Mouse (Mus musculus): Measurements from ENCODE around the gene U2af1. TPM values are rescaled to one million over a fixed set of nuclear protein-coding genes. Genes with fewer than 3 reads are reported as not detected.
"Not testable (repeated sequence)": the region's sequence is repeated elsewhere in the genome, so short reads cannot be mapped to it uniquely, and the experiment has no call there.

U2af1 gene
- total RNA-seq, 2 experiments from 2014 or later: 111 TPM

DNA sequence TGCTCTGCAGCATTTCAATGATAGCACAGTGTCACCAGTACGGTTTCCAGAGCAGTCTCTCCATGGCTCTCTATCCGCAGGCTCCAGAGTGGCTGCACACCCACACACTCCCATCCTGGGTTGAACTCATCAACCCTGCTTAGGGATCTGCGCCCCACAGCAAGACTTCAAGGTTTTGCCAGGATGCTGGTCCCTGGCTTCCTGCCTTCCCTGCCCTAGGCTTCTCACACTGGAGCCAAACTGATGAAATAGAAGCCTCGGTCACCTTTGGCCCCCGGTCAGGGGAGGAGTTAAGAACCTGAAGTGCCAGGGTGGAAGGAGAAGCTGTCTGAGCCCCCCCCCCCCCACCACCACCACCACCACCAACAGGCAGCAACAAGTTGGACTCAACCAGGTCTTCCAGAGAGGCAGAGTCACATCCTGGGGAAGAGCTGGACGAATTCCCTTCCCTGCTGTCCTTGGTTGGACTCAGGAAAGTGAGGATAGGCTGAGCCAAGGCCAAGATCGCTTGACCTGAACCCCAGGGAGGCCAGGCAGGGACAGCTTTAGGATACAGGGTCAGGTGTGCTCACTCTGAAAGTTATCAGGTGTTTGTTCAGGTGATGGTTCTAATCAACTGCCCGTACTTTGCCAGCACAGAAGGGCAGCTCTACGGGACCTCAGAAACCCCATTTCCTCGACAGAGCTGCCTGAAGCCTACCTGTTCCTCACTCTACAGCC lies 27.5 kb downstream of the U2af1 start:
- intact Hi-C loops (cut with DNase I): no loop called here
- DNase-seq: no peak

DNA sequence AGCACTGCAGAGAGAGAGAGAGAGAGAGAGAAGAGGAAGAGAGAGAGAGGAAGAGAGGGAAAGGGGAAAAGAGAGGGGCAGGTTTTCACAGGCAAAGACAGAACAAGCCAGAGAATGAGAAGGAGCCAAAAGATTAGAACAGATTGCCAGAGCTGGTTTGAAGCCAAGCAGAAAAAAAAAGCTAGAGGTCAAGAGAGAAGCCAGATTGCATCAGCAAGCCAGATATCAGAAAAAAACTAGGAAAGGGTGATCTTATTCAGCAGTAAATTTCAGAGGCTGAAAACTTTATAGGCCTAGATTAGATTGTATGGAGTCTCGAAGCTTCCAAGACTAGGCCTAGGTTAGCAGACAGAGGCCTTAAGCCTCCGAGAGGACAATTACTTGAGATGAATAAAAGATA lies 30.7 kb downstream of the U2af1 start:
- no peak for DNase-seq
- intact Hi-C loops (cut with DNase I): no loop called here

DNA sequence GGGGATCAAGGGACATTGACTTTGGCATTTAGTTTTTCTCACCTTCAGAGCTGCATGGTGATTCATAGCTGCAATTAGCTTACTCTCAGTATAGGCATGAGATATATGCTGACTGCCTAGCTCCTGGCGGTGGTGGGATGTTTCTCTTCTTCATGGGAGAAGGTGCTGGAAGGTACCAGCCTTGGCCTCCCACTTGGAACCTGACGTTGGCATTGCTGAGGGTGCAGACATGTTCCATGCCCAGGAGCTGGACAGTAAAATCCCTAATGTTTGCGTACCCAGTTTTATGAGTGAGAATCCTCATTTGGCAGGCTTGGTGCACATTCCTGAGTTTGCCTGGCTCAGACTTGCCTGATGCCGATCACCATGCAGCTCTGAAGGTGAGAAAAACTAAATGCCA lies 35.6 kb downstream of the U2af1 start:
- no peak for DNase-seq
- intact Hi-C loops (cut with DNase I): no loop called here

DNA sequence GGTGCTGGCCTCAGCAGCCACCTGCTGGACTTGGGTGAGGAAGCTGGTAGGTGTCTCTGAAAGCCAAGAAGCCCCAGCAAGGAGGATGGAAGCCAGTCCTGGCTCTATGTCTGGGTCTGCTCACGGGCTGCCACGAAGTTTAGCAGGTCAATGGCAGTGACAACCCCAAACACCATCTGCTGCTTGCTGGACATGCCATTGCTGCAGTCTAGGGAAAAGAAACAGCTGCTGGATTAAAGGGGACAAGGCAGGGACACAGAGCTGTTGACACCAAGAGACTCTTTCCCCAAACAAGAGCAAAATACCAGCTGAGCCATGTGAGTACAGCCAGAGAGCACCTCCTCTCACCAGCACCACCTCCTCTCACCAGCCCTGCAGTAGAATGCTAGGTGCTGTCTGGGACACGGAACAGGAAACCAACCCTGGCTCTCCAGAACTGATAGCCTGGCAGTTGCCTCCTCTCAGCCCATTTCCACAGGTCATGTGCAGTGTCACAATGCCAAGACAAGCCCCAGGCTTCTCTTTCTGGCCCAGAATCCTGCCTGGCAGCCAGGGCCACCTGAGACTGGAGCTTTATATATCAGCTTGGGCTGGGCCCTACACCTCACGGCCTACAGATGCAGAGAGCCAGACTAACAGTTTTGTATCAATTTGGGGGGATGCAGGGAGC lies 45.5 kb downstream of the U2af1 start:
- DNase-seq: peak; percentile 68 to 71
- intact Hi-C loops (cut with DNase I): no loop called here

DNA sequence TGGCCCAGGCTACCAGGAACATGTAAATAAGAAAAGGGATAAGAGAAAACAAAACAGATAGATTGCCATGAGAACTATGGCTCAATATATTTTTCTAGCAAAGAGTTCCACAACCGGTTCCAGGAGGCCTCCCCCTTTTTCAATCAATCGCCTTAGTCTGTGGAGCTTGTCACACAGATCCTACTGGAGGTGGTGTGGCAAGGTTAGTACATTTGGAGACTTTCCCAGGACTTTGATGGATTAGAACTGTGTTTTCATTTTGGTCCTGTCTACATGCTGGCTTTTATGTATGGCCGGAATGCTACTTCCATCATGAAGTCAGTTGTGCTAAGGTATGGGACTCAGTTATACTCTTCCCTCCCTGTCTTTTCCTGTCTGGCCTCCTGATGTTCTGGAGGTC lies 48.8 kb downstream of the U2af1 start:
- DNase-seq: no peak
- intact Hi-C loops (cut with DNase I): no loop called here

DNA sequence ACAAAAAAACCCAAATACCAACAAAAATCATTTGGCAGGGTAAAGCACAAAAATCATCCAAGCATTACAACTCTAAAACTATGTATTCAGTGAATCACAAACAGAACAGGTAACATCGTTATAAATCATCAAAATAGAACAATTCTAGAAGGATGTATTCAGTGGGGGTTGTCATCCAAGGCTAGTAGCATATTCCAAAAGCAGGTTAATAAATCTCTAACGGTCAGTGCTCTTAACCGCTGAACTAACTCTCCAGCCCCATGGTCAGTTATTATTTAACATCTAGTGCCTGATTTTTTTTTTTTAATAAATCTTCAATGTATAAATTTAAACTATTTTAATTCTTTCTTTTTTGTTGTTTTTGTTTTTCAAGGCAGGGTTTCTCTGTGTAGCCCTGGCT lies 49.5 kb downstream of the U2af1 start:
- intact Hi-C loops (cut with DNase I); DNase-seq: not testable (repeated sequence)

DNA sequence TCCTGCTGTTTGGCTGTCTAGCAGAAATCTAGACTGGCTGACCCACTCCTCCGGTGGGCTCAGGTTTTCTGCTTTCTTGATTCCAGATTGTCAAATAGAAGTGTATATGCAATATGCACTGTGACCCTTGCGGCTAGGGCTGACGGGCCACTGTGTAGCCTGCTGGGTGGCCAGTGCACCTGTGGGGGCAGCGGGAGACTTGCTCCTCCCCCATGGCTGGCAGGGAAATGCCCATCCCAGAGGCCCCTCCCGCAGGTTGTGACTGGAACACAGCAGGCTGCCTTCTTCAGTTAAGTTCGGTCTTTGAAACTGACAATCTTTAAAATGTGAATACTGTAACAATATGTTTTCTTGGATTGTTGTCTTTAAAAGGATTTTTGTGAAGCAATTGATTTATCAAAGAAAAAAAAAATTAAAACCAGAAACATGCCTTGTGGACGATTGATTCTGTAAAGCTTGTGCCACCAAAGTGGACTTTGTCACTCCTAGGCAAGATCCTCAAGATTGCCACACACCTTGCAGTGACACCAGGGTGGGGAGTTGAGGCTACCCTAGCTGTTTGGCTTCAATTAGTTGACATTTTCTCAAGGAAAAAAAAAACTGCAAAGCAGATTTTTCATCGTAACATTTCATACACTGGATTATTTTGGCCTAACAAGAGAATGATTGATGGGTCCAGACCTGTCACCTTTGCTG lies 51.3 kb downstream of the U2af1 start:
- DNase-seq: no peak
- intact Hi-C loops (cut with DNase I): no loop called here

DNA sequence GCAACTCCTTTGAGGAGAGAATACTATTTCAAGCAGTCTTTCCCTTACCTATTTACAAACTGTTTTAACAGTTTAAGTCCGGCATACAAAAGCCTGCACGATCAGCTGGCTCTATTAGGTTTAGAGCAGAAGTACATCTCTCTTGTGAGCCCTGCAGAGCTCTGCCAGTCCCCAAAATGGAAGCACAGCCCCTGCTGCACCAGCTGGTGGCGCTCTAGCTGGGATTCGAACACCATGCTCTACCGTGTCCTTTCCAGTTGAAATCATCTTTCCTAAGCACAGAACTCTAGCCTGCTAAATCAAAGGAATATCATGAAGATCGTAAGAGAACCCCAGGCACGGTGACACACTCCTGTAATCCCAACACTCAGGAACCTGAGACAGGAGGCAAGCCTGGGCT lies 52.3 kb downstream of the U2af1 start:
- intact Hi-C loops (cut with DNase I): no loop called here
- no peak for DNase-seq

DNA sequence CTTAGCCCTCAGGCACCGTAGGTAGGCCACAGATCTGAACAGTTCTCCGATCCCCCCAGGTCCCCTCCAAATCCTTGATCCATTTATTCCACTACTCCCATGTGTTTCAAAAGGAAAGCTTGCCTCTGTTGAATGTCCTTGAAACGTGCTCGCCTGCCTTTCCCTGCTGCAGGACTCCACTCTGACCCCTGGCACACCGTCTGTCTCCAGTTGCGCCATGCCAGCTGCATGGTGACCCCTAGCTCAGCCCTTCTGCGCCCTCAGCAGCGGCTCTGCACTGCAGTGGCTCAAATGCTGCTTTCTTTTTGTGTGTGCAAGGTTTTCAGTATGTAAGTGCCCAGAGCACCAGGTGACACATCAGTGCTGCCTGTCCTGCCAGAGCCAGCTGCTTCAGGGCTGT lies 60.1 kb downstream of the U2af1 start:
- no peak for DNase-seq
- intact Hi-C loops (cut with DNase I): no loop called here

DNA sequence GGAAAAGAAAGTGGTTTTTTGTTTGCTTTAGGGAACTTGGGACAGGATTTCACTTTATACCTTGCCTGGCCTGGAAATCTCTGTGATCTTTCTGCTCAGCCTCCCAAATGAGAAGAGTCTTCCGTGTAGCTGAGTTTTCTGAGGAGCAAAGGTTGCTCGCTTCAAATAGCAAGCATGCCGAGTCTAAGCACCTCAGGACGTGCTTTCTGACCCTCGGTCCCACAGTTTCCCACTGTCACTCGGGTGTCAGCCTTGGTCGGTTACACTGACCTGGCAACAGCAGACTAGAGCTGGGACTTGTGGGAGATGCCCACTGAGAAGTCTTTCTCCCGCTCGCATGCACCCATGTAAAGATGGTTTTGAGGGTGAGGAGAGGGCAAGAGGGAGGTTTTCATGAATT lies 60.7 kb downstream of the U2af1 start:
- no peak for DNase-seq
- intact Hi-C loops (cut with DNase I): no loop called here

Other genes with a start within 250 kb of the U2af1 start
- gene Wdr4, start 138.9 kb downstream of the U2af1 start, total RNA-seq (2021): 10 to 100 TPM; 11.8 to 11.9 TPM
- 1,000 to 10,000 TPM; 1,163 to 1,168 TPM for gene Ndufv3, start 138.8 kb downstream of the U2af1 start, total RNA-seq (2021)
- 10 to 100 TPM; 13.5 to 16.2 TPM for gene Pknox1, start 94.2 kb downstream of the U2af1 start, total RNA-seq (2021)
- gene Cbs, start 21.7 kb downstream of the U2af1 start, total RNA-seq (2021): 1 to 10 TPM in 1 of 2 experiments, under 1 TPM in 1; 0.55 to 1.0 TPM
- not detected for gene Cryaa, start 18.9 kb upstream of the U2af1 start, total RNA-seq (2021)
- 10 to 100 TPM; 33.6 to 45.9 TPM for gene Sik1, start 196.9 kb upstream of the U2af1 start, total RNA-seq (2021)